Mouse (Mus musculus): Measurements from ENCODE around the gene Fgfr2.
A peak's percentile ranks its signal among the peaks of the same experiment; 100 is the strongest.
"Not testable (repeated sequence)": the region's sequence is repeated elsewhere in the genome, so short reads cannot be mapped to it uniquely, and the experiment has no call there.

Fgfr2 gene

GRCm38 (mm10) chr7:131432244-131432643 lies 1690.9 kb downstream of the Fgfr2 start:
- DNase-seq: peak; percentile 58

DNA sequence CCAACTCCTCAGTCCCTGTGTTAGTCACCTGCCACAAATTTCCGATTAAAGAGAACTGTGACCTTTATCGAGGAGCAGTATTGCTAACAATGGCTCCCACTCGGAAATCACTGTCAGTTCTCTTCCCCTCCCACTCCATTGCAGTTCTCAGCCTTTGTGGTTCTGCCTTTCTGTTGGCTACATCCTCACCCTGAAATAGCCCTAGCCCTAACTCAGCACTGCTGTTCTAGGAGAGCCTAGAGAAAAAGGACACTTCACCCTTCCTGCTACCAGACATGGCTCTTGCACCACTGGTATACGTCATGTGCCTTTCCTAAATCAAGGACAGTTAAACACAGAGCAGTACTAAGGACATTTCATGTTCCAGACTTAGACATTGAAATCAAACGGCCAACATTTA lies 1695.8 kb downstream of the Fgfr2 start:
- no peak for DNase-seq

- DNase-seq: no peak
Observed at GRCm38 (mm10) chr7:131424912-131425311, 1698.2 kb downstream of the Fgfr2 start.

DNA sequence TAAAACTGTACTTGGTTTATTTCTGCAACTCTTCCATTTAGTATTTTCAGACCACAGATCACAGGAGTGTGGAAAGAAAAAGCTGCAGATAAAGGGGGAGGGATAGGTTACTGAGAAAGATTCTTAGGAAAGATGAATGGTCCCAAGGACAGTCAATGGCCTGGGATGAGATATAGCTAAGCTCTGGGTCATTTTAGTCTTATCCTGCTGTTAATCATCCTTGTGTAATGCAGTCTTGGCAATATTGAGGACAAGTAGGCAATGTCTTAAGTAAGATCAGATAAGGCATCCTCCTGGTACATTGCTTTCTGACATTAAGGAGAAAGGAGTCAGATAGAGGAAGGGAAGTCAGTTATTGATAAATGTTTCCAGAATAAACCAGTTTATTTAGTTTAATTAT lies 1705.5 kb downstream of the Fgfr2 start:
- no peak for DNase-seq

DNA sequence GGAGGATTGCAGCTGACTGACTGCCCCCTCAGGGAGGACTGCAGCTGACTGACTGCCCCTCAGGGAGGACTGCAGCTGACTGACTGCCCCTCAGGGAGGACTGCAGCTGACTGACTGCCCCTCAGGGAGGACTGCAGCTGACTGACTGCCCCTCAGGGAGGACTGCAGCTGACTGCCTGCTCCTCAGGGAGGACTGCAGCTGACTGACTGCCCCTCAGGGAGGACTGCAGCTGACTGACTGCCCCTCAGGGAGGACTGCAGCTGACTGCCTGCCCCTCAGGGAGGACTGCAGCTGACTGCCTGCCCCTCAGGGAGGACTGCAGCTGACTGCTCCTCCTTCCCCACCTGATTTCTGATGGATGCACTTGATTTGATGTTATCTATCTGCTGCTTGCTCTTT lies 1706.4 kb downstream of the Fgfr2 start:
- not testable (repeated sequence) for DNase-seq

- DNase-seq: no peak
Observed at GRCm38 (mm10) chr7:131411941-131412270, 1711.2 kb downstream of the Fgfr2 start.

GRCm38 (mm10) chr7:131411221-131411940 lies 1711.8 kb downstream of the Fgfr2 start:
- peak; percentile 42 for DNase-seq

DNA sequence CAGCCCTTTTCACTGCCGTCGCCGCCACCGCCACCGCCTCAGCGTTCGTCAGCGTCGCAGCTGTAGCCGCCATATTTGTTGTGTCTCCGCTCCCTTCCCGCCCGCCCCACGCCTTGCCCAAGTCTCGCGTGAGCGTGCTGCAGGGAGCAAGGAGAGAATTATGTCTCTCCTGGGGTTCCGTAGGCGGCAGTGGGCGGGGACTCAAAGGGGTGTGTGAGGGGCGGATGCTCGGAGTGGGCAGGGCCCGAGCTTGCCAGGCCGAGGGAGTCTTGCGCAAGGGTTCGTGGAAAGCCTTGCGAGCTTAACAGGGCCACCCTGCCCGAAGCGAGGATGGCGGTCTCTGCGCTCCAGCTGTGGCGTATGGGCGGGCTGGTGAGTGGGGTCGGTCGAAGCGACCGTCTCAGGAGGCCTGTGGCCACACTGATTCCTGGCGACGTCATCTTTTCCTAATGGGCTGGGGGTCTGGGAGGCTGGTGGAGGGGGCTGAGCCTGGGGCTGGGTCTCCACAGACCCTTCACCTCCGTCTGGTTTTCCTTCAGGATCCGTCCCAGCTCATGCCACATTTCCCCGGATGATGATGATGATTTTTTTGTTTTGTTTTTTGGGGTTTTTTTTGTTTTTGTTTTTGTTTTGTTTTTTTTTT lies 1712.6 kb downstream of the Fgfr2 start, which contains the start of the genes Ikzf5 and Acadsb:
Gene Ikzf5, minus strand, starts transcription at position 106 of the 643 bp plus-strand sequence.
Gene Acadsb, plus strand, starts transcription at position 186 of the 643 bp plus-strand sequence.
- DNase-seq: peak; percentile 99

- no peak for DNase-seq
Observed at GRCm38 (mm10) chr7:131409988-131410385, 1713.2 kb downstream of the Fgfr2 start.

DNA sequence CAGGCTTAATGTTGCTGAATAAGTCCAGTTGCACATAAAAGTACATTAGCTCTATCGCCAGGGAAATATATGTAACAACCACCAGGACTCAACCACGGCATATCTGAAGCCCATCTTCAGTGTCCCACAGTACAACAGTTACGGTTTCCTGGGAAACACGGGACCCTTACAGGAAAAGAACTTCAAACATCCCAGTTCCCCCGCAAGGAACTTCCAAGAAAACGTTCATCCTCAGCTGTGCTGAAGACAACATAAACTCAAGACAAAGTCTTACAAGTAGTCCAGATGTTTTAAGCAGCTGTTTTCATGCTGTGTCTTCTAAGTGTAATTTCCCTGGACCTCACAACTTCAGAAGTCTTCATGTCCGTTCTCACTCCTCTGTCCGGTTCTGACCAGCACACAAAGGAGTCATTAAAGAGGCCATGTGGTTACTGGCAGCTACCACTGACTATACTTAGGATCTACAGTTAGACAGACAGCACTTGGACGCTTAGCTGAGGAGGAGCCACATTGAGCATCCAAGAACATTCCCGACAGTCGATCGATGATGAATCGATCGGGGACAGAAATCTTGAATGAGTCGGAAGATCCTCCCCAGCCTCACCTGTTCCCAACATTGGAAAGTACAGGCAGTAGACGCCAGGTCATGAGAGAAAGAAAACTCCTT lies 1713.7 kb downstream of the Fgfr2 start:
- peak; percentile 19 for DNase-seq

DNA sequence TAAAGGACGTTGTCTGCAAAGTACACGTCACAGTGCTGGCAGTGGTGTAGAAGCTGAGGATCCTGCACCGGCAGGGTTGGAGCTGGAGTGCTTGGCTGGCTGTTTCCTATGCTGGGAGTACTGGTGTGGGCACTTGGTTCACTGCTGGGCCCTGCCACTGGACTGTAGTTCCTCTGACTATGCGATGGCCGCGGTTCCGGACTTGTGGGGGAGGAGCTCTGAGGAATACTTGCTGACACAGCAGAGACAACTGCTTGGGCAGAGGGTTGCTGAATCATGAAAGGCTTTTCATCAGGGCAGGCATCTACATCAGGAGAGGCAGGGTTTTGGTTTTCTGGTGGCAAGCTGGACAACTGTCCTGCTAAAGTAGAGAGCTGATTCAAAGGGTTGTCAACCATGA lies 1731.4 kb downstream of the Fgfr2 start:
- DNase-seq: not testable (repeated sequence)

- no peak for DNase-seq
Observed at GRCm38 (mm10) chr7:131371880-131372651, 1751.1 kb downstream of the Fgfr2 start.

DNA sequence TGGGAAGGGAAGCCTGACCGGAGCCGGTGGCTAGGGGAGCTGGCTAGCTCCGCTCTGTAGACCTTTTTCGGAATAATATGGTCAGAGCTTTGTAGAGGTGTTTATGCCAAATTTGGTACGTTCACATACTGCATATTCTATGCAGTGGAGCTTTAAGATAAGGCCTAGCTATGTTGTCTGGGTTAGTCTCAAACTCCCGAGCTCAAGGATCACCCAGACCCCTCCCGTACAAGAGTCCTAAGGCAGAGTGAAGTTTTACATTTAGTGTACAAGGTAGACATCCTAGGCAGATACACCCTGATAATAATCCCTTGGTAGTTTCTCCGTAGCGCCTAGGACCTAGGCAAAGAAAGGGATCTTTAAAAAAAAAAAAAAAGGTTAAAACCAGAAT lies 1751.7 kb downstream of the Fgfr2 start:
- DNase-seq: no peak

- peak; percentile 92 for DNase-seq
Observed at GRCm38 (mm10) chr7:131370648-131371469, 1752.3 kb downstream of the Fgfr2 start, which contains the start of gene Pstk. TSS of gene Pstk (plus strand) at chr7:131371141.

- DNase-seq: no peak
Observed at GRCm38 (mm10) chr7:131364131-131364530, 1759.0 kb downstream of the Fgfr2 start.

DNA sequence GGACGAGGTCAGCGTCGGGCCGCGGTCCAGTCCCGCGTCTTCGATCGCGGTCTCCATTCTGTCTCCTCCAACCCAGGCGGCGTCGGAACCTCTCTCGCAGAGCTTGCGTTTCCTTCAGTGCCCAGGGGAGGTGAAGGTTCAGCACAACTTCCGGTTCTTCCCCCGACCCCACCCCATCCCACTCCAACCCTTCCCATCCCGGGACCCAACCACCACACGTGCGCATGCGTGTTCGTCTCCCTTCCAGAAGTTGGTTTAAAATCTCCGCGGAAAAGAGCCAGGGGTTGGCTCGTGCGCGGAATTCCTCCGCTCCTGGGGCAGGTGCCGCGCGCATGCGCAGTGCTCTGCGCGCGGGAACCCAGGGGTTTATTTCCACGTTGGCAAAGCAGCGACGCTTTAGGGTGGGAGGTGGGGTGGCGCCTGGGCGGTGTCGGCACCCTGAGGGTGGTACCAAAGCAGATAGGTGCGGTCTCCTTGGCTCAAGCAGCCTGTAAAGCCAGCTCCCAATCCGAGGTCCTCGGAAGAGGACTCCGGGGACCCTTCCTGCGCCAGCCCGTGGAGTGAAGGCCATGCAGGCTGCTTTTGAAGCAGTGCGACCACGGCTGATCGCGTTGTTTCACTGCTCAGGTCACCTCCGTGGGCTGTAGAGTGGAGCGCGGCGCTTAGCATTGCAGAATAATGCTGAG lies 1760.4 kb downstream of the Fgfr2 start, which contains the start of gene 2310057M21Rik:
Gene 2310057M21Rik, minus strand, starts transcription at position 145 of the 686 bp plus-strand sequence.
- peak; percentile 96 for DNase-seq

DNA sequence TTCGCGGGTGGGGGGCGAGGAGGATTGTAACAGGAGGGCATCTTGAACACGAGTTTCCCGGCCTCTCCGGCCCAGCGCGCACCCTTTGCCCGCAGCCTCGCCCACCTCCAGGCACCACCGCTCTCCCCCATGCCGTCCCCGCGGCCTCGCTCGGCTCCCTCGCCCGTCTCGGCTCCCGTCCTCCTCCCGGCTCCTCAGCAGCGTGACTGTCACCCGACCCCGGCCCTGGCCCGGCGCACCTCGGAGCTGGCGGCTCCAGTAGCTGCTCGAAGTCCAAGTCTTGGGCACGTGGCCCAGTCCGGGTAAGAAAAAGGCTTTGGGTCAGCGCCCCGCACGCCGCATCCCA lies 1760.9 kb downstream of the Fgfr2 start:
- no peak for DNase-seq

GRCm38 (mm10) chr7:131356105-131356504 lies 1767.0 kb downstream of the Fgfr2 start:
- DNase-seq: no peak

DNA sequence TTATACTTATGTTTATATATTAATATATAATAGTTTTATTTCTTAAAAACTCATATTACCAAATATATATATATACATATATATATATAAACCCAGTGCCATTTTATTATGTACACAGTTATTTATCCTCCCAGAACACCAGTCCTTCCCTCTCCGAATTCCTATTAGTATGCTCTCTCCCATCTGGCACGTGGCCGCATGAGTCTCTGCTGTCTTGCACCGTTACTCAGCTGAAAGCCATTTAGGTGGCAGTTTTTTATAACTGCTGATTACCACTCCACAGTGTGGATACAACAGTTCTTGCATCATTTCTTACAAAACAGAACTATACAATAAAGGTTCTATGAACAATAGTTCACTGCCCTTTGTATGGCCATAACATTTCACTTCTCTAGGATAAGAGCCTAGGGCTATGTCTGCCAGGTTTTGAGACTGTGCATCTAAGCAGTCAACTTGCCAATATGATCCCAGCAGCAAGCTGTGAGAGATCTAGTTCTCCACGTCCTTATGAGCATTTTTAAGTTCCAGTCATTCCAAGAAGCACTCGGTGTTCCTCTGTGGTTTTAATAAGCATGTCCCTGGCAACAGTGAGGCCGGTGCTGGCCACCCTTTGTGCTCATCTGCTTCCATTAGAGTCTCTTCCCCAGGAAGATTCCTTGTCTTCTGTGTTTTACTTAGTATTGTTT lies 1777.2 kb downstream of the Fgfr2 start:
- DNase-seq: no peak

DNA sequence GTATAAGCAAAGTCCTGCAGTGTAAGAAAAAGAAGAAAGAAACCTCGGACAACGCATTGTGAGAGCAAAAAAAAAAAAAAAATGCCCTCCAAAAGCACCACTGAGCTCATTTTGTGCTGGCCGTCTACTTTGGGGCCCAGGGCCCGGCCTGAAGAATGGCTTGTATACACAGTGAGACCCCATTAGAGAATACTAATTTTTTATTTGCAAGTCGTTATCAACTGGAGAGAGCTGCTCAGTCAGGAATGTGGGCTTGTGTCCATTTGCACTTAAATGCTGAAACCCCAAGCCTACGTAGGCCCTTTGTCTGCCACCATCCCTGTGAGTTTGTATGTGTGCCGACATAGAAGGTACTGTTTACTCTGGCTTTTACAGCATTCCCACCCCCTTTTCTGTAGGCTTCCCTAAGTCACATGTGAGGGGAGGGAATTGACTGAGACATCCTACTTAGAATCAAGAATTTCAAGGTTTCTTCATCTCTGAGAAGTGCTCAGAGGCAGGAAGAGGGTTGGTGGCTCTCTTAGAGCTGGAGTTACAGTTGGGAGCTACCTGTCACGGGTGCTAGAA lies 1785.6 kb downstream of the Fgfr2 start:
- no peak for DNase-seq

GRCm38 (mm10) chr7:131333564-131333963 lies 1789.6 kb downstream of the Fgfr2 start, which contains the start of gene Fam24a:
TSS of gene Fam24a (plus strand) at chr7:131333864.
- no peak for DNase-seq
